Mouse (Mus musculus) MEL (cell line): ENCODE data around the gene Rnf220. TPM values are rescaled to one million over a fixed set of nuclear protein-coding genes. Genes with fewer than 3 reads are reported as not detected.

ENCODE experiments used
- DNase-seq: peaks from one replicate; pipeline ENCODE4 v3.0.0; 2011; ENCODE audit warnings: low read depth, low spot score
- H3K27ac ChIP-seq: 2 replicates; pipeline ENCODE4 v1.5.1; 2012; ENCODE audit warnings: low read depth, mild to moderate bottlenecking, control low read depth, low read length, moderate library complexity; ENCODE audit not compliant: control insufficient read depth
- H3K27me3 ChIP-seq, 2 experiments: fragments of 150-350 bp in 1 of 2; sonication (generic) in 1 of 2; 2 replicates each; pipeline ENCODE4 v1.6.1; 2012; ENCODE audit warnings: low read length in 2 of 2, mild to moderate bottlenecking in 2 of 2, improper control_type of control experiment in 1 of 2, moderate library complexity in 1 of 2; ENCODE audit not compliant: insufficient read depth in 2 of 2, control insufficient read depth in 1 of 2
- H3K36me3 ChIP-seq, 2 experiments: 2 replicates each; pipeline ENCODE4 v1.6.1; 2012 to 2014; ENCODE audit warnings: low read length in 2 of 2, improper control_type of control experiment in 1 of 2, inconsistent platforms in 1 of 2, mild to moderate bottlenecking in 1 of 2; ENCODE audit not compliant: insufficient read depth in 2 of 2, control insufficient read depth in 1 of 2
- H3K4me1 ChIP-seq, 2 experiments: fragments of 150-350 bp in 1 of 2; sonication (generic) in 1 of 2; 2 replicates each; pipeline ENCODE4 v1.6.1; 2012; ENCODE audit warnings: low read length in 2 of 2, improper control_type of control experiment in 1 of 2, mild to moderate bottlenecking in 1 of 2; ENCODE audit not compliant: insufficient read depth in 2 of 2, control insufficient read depth in 1 of 2
- H3K4me3 ChIP-seq, 2 experiments: fragments of 150-350 bp in 1 of 2; sonication (generic) in 1 of 2; 2 replicates each; pipeline ENCODE4 v1.5.1; 2012; ENCODE audit warnings: low read depth in 2 of 2, low read length in 2 of 2, mild to moderate bottlenecking in 2 of 2, moderate library complexity in 2 of 2, control low read depth in 1 of 2, improper control_type of control experiment in 1 of 2; ENCODE audit not compliant: control insufficient read depth in 1 of 2, insufficient read depth in 1 of 2
- H3K79me2 ChIP-seq: 2 replicates; pipeline ENCODE4 v1.6.1; 2012; ENCODE audit warnings: mild to moderate bottlenecking, low read length, moderate library complexity; ENCODE audit not compliant: control insufficient read depth, poor library complexity, insufficient read depth
- H3K9ac ChIP-seq: 2 replicates; pipeline ENCODE4 v1.6.1; 2012; ENCODE audit warnings: low read depth, mild to moderate bottlenecking, control low read depth, low read length, moderate library complexity; ENCODE audit not compliant: control insufficient read depth, poor library complexity, severe bottlenecking
- H3K9me3 ChIP-seq: fragments of 150-350 bp; sonication (generic); replicated peaks from 2 replicates; pipeline ENCODE4 v1.6.1; 2012; ENCODE audit warnings: mild to moderate bottlenecking, low read length, improper control_type of control experiment, moderate library complexity; ENCODE audit not compliant: insufficient read depth
- CHD2 ChIP-seq: IDR thresholded peaks from 2 replicates; pipeline ENCODE4 v1.6.1; 2011; ENCODE audit warnings: low read length, improper control_type of control experiment
- CTCF ChIP-seq, 3 experiments: IDR thresholded peaks in 2 of 3; conservative IDR thresholded peaks in 1 of 3; 2 replicates each; pipeline ENCODE4 v1.5.1; 2011 to 2012; ENCODE audit warnings: low read length in 3 of 3, low read depth in 2 of 3, mild to moderate bottlenecking in 2 of 3, improper control_type of control experiment in 1 of 3, inconsistent platforms in 1 of 3, mixed read lengths in 1 of 3, moderate library complexity in 1 of 3; ENCODE audit not compliant: control insufficient read depth in 1 of 3, insufficient read depth in 1 of 3, poor library complexity in 1 of 3, severe bottlenecking in 1 of 3
- GABPA ChIP-seq: IDR thresholded peaks from 2 replicates; pipeline ENCODE4 v1.6.1; 2012; ENCODE audit warnings: low read depth, mild to moderate bottlenecking, inconsistent platforms, low read length, improper control_type of control experiment, moderate library complexity
- GATA1 ChIP-seq: IDR thresholded peaks from 2 replicates; pipeline ENCODE4 v1.6.1; 2011; ENCODE audit warnings: low read depth, low read length, improper control_type of control experiment
- HCFC1 ChIP-seq: IDR thresholded peaks from 2 replicates; pipeline ENCODE4 v1.6.1; 2012; ENCODE audit warnings: low read depth, mild to moderate bottlenecking, inconsistent platforms, low read length, improper control_type of control experiment, moderate library complexity
- MAFK ChIP-seq: IDR thresholded peaks from 2 replicates; pipeline ENCODE4 v1.6.1; 2011; ENCODE audit warnings: low read depth, mild to moderate bottlenecking, low read length, improper control_type of control experiment, borderline replicate concordance
- MAX ChIP-seq: IDR thresholded peaks from 2 replicates; pipeline ENCODE4 v1.6.1; 2011; ENCODE audit warnings: low read length, improper control_type of control experiment
- MAZ ChIP-seq: IDR thresholded peaks from 2 replicates; pipeline ENCODE4 v1.6.1; 2012; ENCODE audit warnings: low read depth, mild to moderate bottlenecking, inconsistent platforms, low read length, improper control_type of control experiment
- MEF2A ChIP-seq: IDR thresholded peaks from 2 replicates; pipeline ENCODE4 v1.6.1; 2014; ENCODE audit warnings: low read depth, mild to moderate bottlenecking, inconsistent platforms, low read length, improper control_type of control experiment; ENCODE audit not compliant: poor library complexity, insufficient replicate concordance, severe bottlenecking; ENCODE audit errors: extremely low read depth
- MXI1 ChIP-seq: IDR thresholded peaks from 2 replicates; pipeline ENCODE4 v1.6.1; 2011; ENCODE audit warnings: mild to moderate bottlenecking, low read depth, low read length, improper control_type of control experiment
- MYB ChIP-seq: IDR thresholded peaks from 2 replicates; pipeline ENCODE4 v1.6.1; 2011; ENCODE audit warnings: mild to moderate bottlenecking, low read depth, low read length, improper control_type of control experiment
- RAD21 ChIP-seq: IDR thresholded peaks from 2 replicates; pipeline ENCODE4 v1.6.1; 2011; ENCODE audit warnings: mild to moderate bottlenecking, low read depth, low read length, improper control_type of control experiment
- TBP ChIP-seq: IDR thresholded peaks from 2 replicates; pipeline ENCODE4 v1.8.0; 2011; ENCODE audit warnings: low read depth, low read length, improper control_type of control experiment
- UBTF ChIP-seq: IDR thresholded peaks from 2 replicates; pipeline ENCODE4 v1.6.1; 2012; ENCODE audit warnings: low read depth, mild to moderate bottlenecking, inconsistent platforms, low read length, improper control_type of control experiment, moderate library complexity, borderline replicate concordance; ENCODE audit not compliant: insufficient read depth
- USF1 ChIP-seq: IDR thresholded peaks from 2 replicates; pipeline ENCODE4 v1.6.1; 2014; ENCODE audit warnings: low read depth, mild to moderate bottlenecking, inconsistent platforms, low read length, improper control_type of control experiment, moderate library complexity
- USF2 ChIP-seq, 2 experiments: IDR thresholded peaks; 2 replicates each; pipeline ENCODE4 v1.6.1; 2011 to 2012; ENCODE audit warnings: improper control_type of control experiment in 2 of 2, low read length in 2 of 2, borderline replicate concordance in 1 of 2, inconsistent platforms in 1 of 2, low read depth in 1 of 2, mild to moderate bottlenecking in 1 of 2; ENCODE audit not compliant: insufficient read depth in 1 of 2
- ZC3H11A ChIP-seq: IDR thresholded peaks from 2 replicates; pipeline ENCODE4 v1.6.1; 2012; ENCODE audit warnings: low read depth, mild to moderate bottlenecking, inconsistent platforms, low read length, improper control_type of control experiment
- polyA plus RNA-seq, 2 experiments: library from polyadenylated mRNA; stranded (reverse) in 1 of 2; unstranded in 1 of 2; fragments of >175 nt in 1 of 2; fragments of >200 nt in 1 of 2; gene quantifications; 2 replicates each; pipeline versions ENCODE4 v1.2.1 to v1.2.4; 2012; ENCODE audit warnings: low replicate concordance in 2 of 2, low read depth in 1 of 2; ENCODE audit not compliant: insufficient read length in 2 of 2, insufficient read depth in 1 of 2, missing spikeins in 1 of 2
- total RNA-seq: library from RNA; depleted of rRNA; stranded (reverse); fragments of 300-350 nt; gene quantifications from 2 replicates; pipeline ENCODE4 v1.2.3, GENCODE M21; 2012

Rnf220 gene
- total and polyA plus RNA-seq, 3 experiments, result 121 to 201 TPM; not detected in 1

GRCm38 (mm10) chr4:117427540-117427939 lies 69.3 kb downstream of the Rnf220 start (continued):
- TF ChIP-seq TBP (peak; percentile 57; the same call in 1 of the 2 replicates), MYB (peak; percentile 83), HCFC1 (peak; percentile 45; the same call in 1 of the 2 replicates), MXI1 (peak; percentile 74)

DNA sequence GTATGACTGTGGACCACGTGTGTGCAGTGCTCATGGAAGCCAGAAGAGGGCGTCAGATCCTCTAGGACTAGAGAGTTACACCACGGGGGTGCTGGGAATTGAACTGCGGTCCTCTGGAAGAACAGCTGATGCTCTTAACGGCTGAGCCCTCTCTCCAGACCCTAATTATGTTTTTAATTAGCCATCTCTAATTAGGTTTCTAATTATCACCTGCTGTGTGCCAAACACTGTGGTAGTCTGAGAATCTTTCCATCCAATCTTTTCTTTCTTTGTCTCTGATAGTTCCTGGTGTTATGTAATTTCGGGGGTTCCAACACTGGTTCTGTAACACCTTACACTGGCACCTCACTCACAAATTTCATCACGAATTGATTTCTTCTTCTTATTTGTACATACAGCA lies 75.8 kb downstream of the Rnf220 start:
- TF ChIP-seq RAD21 (peak; percentile 10), USF1 (no peak), CTCF (IDR thresholded peaks at IDR 0.05 in 2 of 3, conservative IDR thresholded peaks at IDR 0.05 in 1 of 3; ENCODE audit: control insufficient read depth in 1 of 3, insufficient read depth in 1 of 3, low read depth in 2 of 3, low read length in 3 of 3, poor library complexity in 1 of 3, severe bottlenecking in 1 of 3) (peak in 1 of 3 experiments; percentile 13; a peak in 2 of 6 replicates)
- Histone ChIP-seq H3K27ac (no peak overlapping the region), H3K27me3 (no peaks in the 10 kb centered on the region), H3K79me2 (no peaks in the 10 kb centered on the region), H3K4me3 (no peak overlapping the region), H3K9ac (no peak overlapping the region), H3K4me1 (no peaks in the 10 kb centered on the region), H3K9me3 (no peaks in the 10 kb centered on the region), H3K36me3 (no peaks in the 10 kb centered on the region)
- no peak for DNase-seq

DNA sequence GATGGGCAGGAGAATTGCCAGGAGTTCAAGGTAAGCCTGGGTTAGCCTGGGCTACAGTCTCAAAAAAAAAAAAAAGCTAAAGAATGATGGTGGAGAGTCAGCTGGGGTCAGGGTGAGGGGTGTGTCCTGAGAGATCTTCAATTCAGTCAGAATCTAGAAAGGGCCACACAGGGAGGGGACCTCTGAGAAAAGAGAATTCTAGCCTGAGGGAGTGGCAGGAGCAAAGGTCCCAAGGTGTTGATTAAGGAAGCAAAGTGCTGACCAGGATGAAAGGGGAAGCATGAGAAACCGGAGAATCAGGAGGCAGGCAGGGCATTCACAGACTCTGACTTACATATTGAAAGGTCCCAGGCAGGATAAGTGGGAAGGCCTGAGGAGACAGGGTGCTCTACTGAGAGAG lies 80.0 kb downstream of the Rnf220 start:
- no peak for DNase-seq
- no peak overlapping the region for H3K27ac ChIP-seq
- H3K4me3 ChIP-seq, result no peak overlapping the region
- H3K27me3 ChIP-seq, result no peaks in the 10 kb centered on the region
- H3K36me3 ChIP-seq, result no peaks in the 10 kb centered on the region
- TF ChIP-seq MAFK, result no peak
- TF ChIP-seq GABPA, result no peak
- TF ChIP-seq MAX, result no peak
- no peak for TF ChIP-seq ZC3H11A
- no peak for TF ChIP-seq CTCF (IDR thresholded peaks at IDR 0.05 in 2 of 3, conservative IDR thresholded peaks at IDR 0.05 in 1 of 3; ENCODE audit: control insufficient read depth in 1 of 3, insufficient read depth in 1 of 3, low read depth in 2 of 3, low read length in 3 of 3, poor library complexity in 1 of 3, severe bottlenecking in 1 of 3)
- no peak for TF ChIP-seq MAZ
- TF ChIP-seq, all 39 proteins: peak for 0
- no peaks in the 10 kb centered on the region for H3K4me1 ChIP-seq
- H3K9me3 ChIP-seq, result no peaks in the 10 kb centered on the region
- no peak overlapping the region for H3K9ac ChIP-seq
- H3K79me2 ChIP-seq, result no peaks in the 10 kb centered on the region

DNA sequence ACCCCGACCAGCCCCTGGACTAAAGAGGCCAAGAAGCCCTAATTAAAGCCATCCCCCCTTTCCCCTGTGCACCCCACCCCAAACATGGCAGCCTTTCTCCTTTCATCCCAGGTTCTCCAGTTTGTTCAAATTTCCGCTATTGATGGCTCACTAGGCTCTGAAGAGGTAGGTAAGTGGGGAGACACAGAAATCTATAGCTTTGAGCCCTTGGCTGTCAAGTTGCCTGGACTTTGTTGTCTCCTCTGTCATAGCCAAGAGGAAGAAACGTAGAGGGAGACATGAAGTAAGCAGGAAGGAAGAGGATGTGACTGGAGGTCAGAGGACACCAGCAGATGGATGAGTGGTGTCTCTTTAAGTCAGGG lies 86.8 kb downstream of the Rnf220 start:
- H3K9me3 ChIP-seq, result no peaks in the 10 kb centered on the region
- peaks cover 0 to 6% of the 10 kb centered on the region in 2 experiments; a peak in 3 of 4 replicates for H3K4me1 ChIP-seq
- peaks cover 0 to 4% of the 10 kb centered on the region in 2 experiments; a peak in 2 of 4 replicates for H3K36me3 ChIP-seq
- no peaks in the 10 kb centered on the region for H3K79me2 ChIP-seq
- no peaks in the 10 kb centered on the region for H3K27me3 ChIP-seq
- no peak overlapping the region for H3K4me3 ChIP-seq
- TF ChIP-seq GATA1 (no peak), USF2 (IDR thresholded peaks at IDR 0.05; ENCODE audit: borderline replicate concordance in 1 of 2, insufficient read depth in 1 of 2, low read depth in 1 of 2, low read length in 2 of 2) (no peak), UBTF (no peak), MEF2A (no peak), CHD2 (no peak)
- H3K27ac ChIP-seq, result no peak overlapping the region
- no peak for DNase-seq
- H3K9ac ChIP-seq, result no peak overlapping the region
